Mouse (Mus musculus): Measurements from ENCODE around the gene Plekha6. TPM values are rescaled to one million over a fixed set of nuclear protein-coding genes. Genes with fewer than 3 reads are reported as not detected.
A peak's percentile ranks its signal among the peaks of the same experiment; 100 is the strongest.

The Plekha6 gene
- polyA plus RNA-seq, 1 experiment from 2014 or later, result 17.7 TPM

DNA sequence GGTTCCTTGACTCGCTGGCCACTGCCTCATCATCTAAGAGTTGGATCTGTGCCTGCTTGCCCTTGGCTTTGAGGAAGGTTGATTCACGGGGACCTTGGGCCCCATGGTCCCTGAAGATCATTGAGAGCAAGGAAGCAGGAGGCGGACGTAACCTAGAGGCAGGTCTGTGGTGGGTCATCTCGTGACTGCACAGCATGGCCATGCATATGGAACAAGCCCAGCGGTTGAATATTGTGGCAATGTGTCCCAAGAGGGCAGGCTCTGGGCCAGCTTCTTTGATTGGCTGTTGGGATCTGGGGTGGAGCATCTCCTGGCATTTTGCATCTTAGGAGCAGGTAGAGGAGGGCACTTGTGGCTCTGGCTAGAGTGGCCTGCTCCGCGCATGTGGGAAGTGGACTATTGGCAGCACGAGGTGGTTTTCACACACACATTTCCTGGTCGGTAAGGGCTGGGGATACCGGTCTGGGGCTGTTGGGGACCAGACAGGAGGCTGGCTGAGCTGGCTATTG lies 40.4 kb downstream of the Plekha6 start:
- Histone ChIP-seq H3K27ac (ENCODE audit: low read length) (peak overlapping the region; percentile 81), H3K36me3 (ENCODE audit: control insufficient read depth, insufficient read depth, low read length) (no peaks in the 10 kb centered on the region), H3K9me3 (replicated peaks; ENCODE audit: control insufficient read depth, low read length) (no peaks in the 10 kb centered on the region), H3K4me1 (ENCODE audit: control insufficient read depth, insufficient read depth, low read length) (peaks cover 30% of the 10 kb centered on the region), H3K27me3 (ENCODE audit: control insufficient read depth, insufficient read depth, low read length) (no peaks in the 10 kb centered on the region), H3K4me2 (ENCODE audit: low read depth, low read length) (peak overlapping the region; percentile 22; the same call in 1 of the 2 replicates), H3K9ac (ENCODE audit: low read length) (no peak overlapping the region), H3K4me3 (replicated peaks; ENCODE audit: low read length) (no peak overlapping the region)
- ATAC-seq (ENCODE audit: insufficient read depth, low FRiP score), result peak; percentile 52; the same call in 1 of the 2 replicates
- 63% methylated on average over 11 of the region's 11 CpGs for WGBS

DNA sequence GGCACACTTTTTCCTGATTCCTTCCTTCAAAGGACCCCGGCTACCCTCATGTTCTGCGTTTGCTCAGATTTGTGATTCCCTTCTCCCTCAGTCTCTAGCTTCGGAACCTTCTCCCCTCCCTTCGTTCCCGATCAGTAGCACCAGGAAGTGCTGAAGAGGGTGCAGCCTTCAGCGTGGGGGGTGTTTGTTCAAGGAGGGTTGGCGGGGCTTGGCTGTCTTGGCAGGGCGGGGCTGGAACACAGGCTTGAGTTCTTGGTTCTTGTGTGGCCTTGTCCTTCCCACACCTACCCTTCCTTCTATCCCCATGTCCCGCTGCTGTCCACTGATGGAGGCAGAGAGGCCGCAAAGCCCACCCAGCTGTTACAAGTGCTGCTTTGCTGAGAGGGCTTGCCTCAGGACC lies 41.0 kb downstream of the Plekha6 start:
- no peaks in the 10 kb centered on the region for H3K27me3 ChIP-seq (ENCODE audit: control insufficient read depth, insufficient read depth, low read length)
- peak overlapping the region; percentile 22 for H3K4me2 ChIP-seq (ENCODE audit: low read depth, low read length)
- peak overlapping the region; percentile 81 for H3K27ac ChIP-seq (ENCODE audit: low read length)
- peak; percentile 71 for ATAC-seq (ENCODE audit: insufficient read depth, low FRiP score)
- no peaks in the 10 kb centered on the region for H3K36me3 ChIP-seq (ENCODE audit: control insufficient read depth, insufficient read depth, low read length)
- WGBS, result 48% methylated on average over 10 of the region's 10 CpGs
- H3K9ac ChIP-seq (ENCODE audit: low read length), result no peak overlapping the region
- peaks cover 33% of the 10 kb centered on the region for H3K4me1 ChIP-seq (ENCODE audit: control insufficient read depth, insufficient read depth, low read length)
- H3K4me3 ChIP-seq (replicated peaks; ENCODE audit: low read length), result no peak overlapping the region
- H3K9me3 ChIP-seq (replicated peaks; ENCODE audit: control insufficient read depth, low read length), result no peaks in the 10 kb centered on the region

DNA sequence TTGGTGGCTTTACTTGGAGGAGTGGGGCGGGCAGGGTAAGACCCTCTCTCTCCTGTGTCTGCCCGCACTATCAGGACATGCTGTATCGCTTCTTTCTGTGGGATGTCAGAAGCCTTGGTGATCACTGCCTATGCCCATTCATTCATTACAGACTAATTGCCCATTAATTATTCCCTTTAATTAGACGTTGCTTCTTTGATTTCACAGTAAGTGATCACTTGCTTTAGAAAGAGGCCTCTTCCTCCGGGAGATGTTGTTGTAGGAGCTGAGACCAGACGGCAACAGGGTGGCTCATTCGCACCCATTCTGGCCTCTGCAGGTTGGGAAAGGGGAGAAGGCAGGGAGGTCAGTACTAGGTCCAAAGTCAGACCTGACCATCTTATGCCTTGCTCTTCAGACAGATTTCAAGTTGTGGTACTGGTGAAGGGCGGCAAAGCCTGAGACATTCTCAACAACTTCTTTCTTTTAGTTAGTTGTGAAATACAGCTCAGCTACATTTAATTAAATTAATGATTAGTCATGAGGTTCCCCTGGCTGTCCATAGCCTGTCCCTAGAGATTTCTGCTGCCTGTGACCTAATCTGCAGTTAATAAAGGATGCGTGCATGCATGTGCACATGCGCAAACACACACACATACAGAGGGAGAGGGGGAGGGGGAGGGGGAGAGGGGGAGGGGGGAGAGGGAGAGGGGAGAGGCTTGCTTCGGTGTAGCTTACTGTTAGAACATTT lies 44.2 kb downstream of the Plekha6 start:
- Histone ChIP-seq H3K27ac (ENCODE audit: low read length) (no peak overlapping the region), H3K9ac (ENCODE audit: low read length) (no peak overlapping the region), H3K4me1 (ENCODE audit: control insufficient read depth, insufficient read depth, low read length) (peaks cover 20% of the 10 kb centered on the region), H3K4me2 (ENCODE audit: low read depth, low read length) (no peak overlapping the region), H3K4me3 (replicated peaks; ENCODE audit: low read length) (no peak overlapping the region), H3K36me3 (ENCODE audit: control insufficient read depth, insufficient read depth, low read length) (no peaks in the 10 kb centered on the region), H3K27me3 (ENCODE audit: control insufficient read depth, insufficient read depth, low read length) (no peaks in the 10 kb centered on the region), H3K9me3 (replicated peaks; ENCODE audit: control insufficient read depth, low read length) (no peaks in the 10 kb centered on the region)
- no peak for ATAC-seq (ENCODE audit: insufficient read depth, low FRiP score)
- 79% methylated on average over 11 of the region's 11 CpGs for WGBS

DNA sequence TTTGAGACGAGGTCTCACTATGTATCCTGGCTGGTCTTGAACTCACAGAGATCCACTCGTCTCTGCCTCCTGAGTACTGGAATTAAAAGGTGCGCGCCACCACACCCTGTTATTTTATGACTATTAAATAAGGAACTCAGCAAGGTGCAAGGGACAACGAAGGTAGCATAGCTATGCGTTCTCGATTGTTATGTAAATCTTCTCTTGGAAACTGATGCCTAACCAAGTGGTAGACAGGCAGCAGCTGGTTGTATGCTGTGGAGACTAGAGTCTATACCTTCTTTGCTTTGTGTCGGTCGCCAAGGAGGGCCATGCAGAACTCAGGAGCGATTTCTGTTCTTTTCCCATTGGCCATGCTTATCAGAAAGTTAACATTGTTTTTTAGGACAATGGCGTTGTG lies 45.0 kb downstream of the Plekha6 start:
- peaks cover 16% of the 10 kb centered on the region for H3K4me1 ChIP-seq (ENCODE audit: control insufficient read depth, insufficient read depth, low read length)
- no peaks in the 10 kb centered on the region for H3K27me3 ChIP-seq (ENCODE audit: control insufficient read depth, insufficient read depth, low read length)
- H3K27ac ChIP-seq (ENCODE audit: low read length), result peak overlapping the region; percentile 3; the same call in 1 of the 2 replicates
- no peak overlapping the region for H3K4me2 ChIP-seq (ENCODE audit: low read depth, low read length)
- no peak overlapping the region for H3K9ac ChIP-seq (ENCODE audit: low read length)
- 79% methylated on average over 11 of the region's 11 CpGs for WGBS
- H3K36me3 ChIP-seq (ENCODE audit: control insufficient read depth, insufficient read depth, low read length), result no peaks in the 10 kb centered on the region
- ATAC-seq (ENCODE audit: insufficient read depth, low FRiP score), result no peak
- no peak overlapping the region for H3K4me3 ChIP-seq (replicated peaks; ENCODE audit: low read length)
- no peaks in the 10 kb centered on the region for H3K9me3 ChIP-seq (replicated peaks; ENCODE audit: control insufficient read depth, low read length)

DNA sequence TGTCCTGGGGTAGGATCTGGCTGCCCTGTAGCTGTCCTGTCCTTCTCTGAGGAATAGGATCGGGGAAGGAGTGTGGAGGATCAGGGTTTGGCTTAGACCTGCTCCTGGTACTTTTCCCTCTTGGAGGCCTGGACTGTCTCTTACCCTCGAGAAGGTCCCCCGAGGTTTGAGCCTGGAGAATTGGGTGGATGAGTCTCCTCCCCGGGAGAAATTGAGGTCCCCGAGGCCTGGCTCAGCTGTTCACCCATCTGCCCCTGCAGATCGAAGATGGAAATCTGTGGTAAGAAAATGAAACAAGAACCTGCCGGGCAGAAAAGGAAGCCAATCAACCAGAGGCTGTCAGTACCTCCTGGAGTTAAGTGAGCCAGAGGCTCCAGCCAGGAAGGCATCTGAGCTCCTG lies 45.5 kb downstream of the Plekha6 start:
- Histone ChIP-seq H3K27me3 (ENCODE audit: control insufficient read depth, insufficient read depth, low read length) (no peaks in the 10 kb centered on the region), H3K4me3 (replicated peaks; ENCODE audit: low read length) (no peak overlapping the region), H3K9ac (ENCODE audit: low read length) (no peak overlapping the region; the same call in 1 of the 2 replicates), H3K36me3 (ENCODE audit: control insufficient read depth, insufficient read depth, low read length) (no peaks in the 10 kb centered on the region), H3K9me3 (replicated peaks; ENCODE audit: control insufficient read depth, low read length) (no peaks in the 10 kb centered on the region), H3K27ac (ENCODE audit: low read length) (peak overlapping the region; percentile 3; the same call in 1 of the 2 replicates), H3K4me2 (ENCODE audit: low read depth, low read length) (no peak overlapping the region), H3K4me1 (ENCODE audit: control insufficient read depth, insufficient read depth, low read length) (peaks cover 13% of the 10 kb centered on the region)
- no peak for ATAC-seq (ENCODE audit: insufficient read depth, low FRiP score)
- 48% methylated on average over 7 of the region's 7 CpGs for WGBS

DNA sequence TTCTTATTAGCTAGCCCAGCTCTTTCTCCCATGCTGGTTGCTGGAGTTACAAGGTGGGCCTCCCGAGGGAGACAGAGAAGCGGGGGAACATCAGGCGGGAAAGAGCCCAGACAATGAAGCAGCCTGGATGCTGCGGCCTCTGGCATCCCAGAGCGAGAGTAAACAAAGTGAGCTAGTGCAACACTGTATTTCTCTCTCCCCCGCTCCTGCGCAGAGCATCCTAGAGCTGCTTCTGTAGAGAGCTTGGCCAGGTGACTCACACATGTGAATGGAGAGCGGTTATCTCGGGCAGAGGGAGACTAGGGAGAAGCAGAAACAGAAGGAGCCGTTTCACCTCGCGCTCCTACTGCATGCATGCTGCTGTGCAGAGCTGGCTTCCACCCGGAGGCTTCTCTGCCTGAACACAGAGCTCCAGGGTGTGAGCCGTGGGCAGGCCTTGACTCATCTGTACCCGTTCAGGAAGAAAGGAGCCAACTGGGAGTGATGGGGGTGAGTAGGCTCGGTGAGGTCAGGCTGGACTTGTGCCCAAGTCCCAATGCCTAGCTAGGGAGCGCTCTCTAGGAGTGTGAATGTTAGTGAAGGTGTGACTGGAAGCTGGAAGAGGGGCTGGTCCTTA lies 46.0 kb downstream of the Plekha6 start:
- no peak overlapping the region for H3K4me3 ChIP-seq (replicated peaks; ENCODE audit: low read length)
- H3K4me2 ChIP-seq (ENCODE audit: low read depth, low read length), result no peak overlapping the region
- H3K4me1 ChIP-seq (ENCODE audit: control insufficient read depth, insufficient read depth, low read length), result peaks cover 12% of the 10 kb centered on the region
- no peaks in the 10 kb centered on the region for H3K9me3 ChIP-seq (replicated peaks; ENCODE audit: control insufficient read depth, low read length)
- H3K36me3 ChIP-seq (ENCODE audit: control insufficient read depth, insufficient read depth, low read length), result no peaks in the 10 kb centered on the region
- 34% methylated on average over 17 of the region's 17 CpGs for WGBS
- no peaks in the 10 kb centered on the region for H3K27me3 ChIP-seq (ENCODE audit: control insufficient read depth, insufficient read depth, low read length)
- peak; percentile 56; the same call in 1 of the 2 replicates for ATAC-seq (ENCODE audit: insufficient read depth, low FRiP score)
- peak overlapping the region; percentile 14; the same call in 1 of the 2 replicates for H3K27ac ChIP-seq (ENCODE audit: low read length)
- no peak overlapping the region; the same call in none of the 2 replicates for H3K9ac ChIP-seq (ENCODE audit: low read length)

DNA sequence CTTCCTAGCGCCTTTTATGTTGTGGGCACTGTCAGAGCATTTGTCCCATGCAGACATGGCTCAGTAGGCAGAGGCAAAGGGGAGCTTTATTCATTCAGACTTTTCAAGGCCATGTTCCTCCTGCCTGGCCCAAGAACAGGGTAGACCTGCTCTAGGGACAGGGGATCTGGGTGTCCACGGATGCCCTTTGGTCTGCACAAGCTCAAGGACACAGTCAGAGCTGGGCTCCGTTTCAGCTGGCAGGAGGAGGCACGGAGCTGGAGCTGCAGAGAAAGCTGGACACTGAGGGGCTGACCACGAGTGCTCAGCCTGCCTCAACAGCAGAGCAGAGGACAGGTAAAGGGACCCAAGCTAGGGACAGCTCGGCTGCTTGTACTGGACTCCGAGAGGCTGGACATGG lies 46.8 kb downstream of the Plekha6 start:
- Histone ChIP-seq H3K9ac (ENCODE audit: low read length) (no peak overlapping the region), H3K9me3 (replicated peaks; ENCODE audit: control insufficient read depth, low read length) (no peaks in the 10 kb centered on the region), H3K4me2 (ENCODE audit: low read depth, low read length) (no peak overlapping the region), H3K36me3 (ENCODE audit: control insufficient read depth, insufficient read depth, low read length) (no peaks in the 10 kb centered on the region), H3K4me1 (ENCODE audit: control insufficient read depth, insufficient read depth, low read length) (peaks cover 8% of the 10 kb centered on the region), H3K4me3 (replicated peaks; ENCODE audit: low read length) (no peak overlapping the region), H3K27me3 (ENCODE audit: control insufficient read depth, insufficient read depth, low read length) (no peaks in the 10 kb centered on the region), H3K27ac (ENCODE audit: low read length) (peak overlapping the region; percentile 14; the same call in 1 of the 2 replicates)
- no peak for ATAC-seq (ENCODE audit: insufficient read depth, low FRiP score)
- 86% methylated on average over 7 of the region's 7 CpGs for WGBS

DNA sequence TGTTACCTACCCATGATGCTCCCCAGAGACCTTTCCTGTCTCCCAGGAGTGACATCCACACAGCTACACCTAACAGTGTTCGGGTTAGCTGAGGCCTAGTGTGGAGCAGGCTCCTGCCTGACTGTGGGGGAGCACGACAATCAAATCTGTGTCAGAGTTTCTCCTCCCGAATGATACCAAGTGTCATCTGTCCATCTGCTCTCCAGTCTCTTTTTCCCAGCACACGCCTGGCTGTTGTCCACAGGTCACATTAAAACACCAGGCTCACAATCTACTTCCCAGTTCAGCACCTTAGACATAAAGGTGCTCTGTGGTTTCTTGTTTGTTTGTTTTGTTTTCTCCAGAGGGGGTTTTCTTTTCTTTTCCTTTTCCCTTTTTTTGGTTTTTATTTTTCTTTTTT lies 48.3 kb downstream of the Plekha6 start:
- no peaks in the 10 kb centered on the region for H3K9me3 ChIP-seq (replicated peaks; ENCODE audit: control insufficient read depth, low read length)
- no peaks in the 10 kb centered on the region for H3K36me3 ChIP-seq (ENCODE audit: control insufficient read depth, insufficient read depth, low read length)
- no peak overlapping the region for H3K27ac ChIP-seq (ENCODE audit: low read length)
- no peak overlapping the region for H3K4me2 ChIP-seq (ENCODE audit: low read depth, low read length)
- H3K9ac ChIP-seq (ENCODE audit: low read length), result no peak overlapping the region
- WGBS, result 82% methylated on average over 4 of the region's 4 CpGs
- no peak overlapping the region for H3K4me3 ChIP-seq (replicated peaks; ENCODE audit: low read length)
- H3K27me3 ChIP-seq (ENCODE audit: control insufficient read depth, insufficient read depth, low read length), result no peaks in the 10 kb centered on the region
- H3K4me1 ChIP-seq (ENCODE audit: control insufficient read depth, insufficient read depth, low read length), result peaks cover 8% of the 10 kb centered on the region
- ATAC-seq (ENCODE audit: insufficient read depth, low FRiP score), result no peak

DNA sequence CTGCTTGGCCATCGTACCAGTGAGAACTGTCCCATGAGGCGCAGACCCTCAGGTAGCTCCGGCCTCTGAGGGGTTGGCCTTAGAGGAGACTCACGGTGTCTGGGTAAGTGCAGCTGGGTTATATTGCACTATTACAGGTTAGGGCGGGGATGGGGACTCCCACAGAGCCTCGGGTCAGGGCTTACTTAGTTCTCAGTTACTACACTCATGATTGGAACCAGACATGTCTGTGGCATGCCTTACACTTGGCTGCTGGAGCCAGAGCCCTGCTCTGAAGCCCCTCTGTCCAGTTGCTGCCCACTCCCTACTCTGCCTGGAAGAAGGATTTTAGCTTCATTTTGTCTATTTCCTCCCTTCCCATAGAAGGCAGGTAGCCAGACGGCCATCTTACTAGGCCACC lies 49.1 kb downstream of the Plekha6 start:
- Histone ChIP-seq H3K4me1 (ENCODE audit: control insufficient read depth, insufficient read depth, low read length) (peaks cover 8% of the 10 kb centered on the region), H3K9me3 (replicated peaks; ENCODE audit: control insufficient read depth, low read length) (no peaks in the 10 kb centered on the region), H3K27me3 (ENCODE audit: control insufficient read depth, insufficient read depth, low read length) (no peaks in the 10 kb centered on the region), H3K4me2 (ENCODE audit: low read depth, low read length) (no peak overlapping the region), H3K27ac (ENCODE audit: low read length) (no peak overlapping the region), H3K36me3 (ENCODE audit: control insufficient read depth, insufficient read depth, low read length) (no peaks in the 10 kb centered on the region), H3K4me3 (replicated peaks; ENCODE audit: low read length) (no peak overlapping the region), H3K9ac (ENCODE audit: low read length) (no peak overlapping the region)
- no peak for ATAC-seq (ENCODE audit: insufficient read depth, low FRiP score)
- 79% methylated on average over 7 of the region's 7 CpGs for WGBS
